Mouse (Mus musculus): ENCODE data around the gene Ccdc103.

GRCm38 (mm10) chr11:102900763-102901162, 19.8 kb downstream of the Ccdc103 start, which contains the start of gene Gfap:
- TF ChIP-seq EP300 (IDR thresholded peaks at IDR 0.05; ENCODE audit: insufficient read depth, low read depth, low read length) (peak; percentile 76), CTCF (IDR thresholded peaks at IDR 0.05) (peak; percentile 89)

Data from heart, adult 2 months (tissue).